Mouse (Mus musculus): ENCODE data around the gene Ppp1r15b. TPM values are rescaled to one million over a fixed set of nuclear protein-coding genes. Genes with fewer than 3 reads are reported as not detected.
A peak's percentile ranks its signal among the peaks of the same experiment; 100 is the strongest.

The Ppp1r15b gene
- total and polyA plus RNA-seq, 3 experiments, result 33.1 to 47.6 (median 47.5) TPM

DNA sequence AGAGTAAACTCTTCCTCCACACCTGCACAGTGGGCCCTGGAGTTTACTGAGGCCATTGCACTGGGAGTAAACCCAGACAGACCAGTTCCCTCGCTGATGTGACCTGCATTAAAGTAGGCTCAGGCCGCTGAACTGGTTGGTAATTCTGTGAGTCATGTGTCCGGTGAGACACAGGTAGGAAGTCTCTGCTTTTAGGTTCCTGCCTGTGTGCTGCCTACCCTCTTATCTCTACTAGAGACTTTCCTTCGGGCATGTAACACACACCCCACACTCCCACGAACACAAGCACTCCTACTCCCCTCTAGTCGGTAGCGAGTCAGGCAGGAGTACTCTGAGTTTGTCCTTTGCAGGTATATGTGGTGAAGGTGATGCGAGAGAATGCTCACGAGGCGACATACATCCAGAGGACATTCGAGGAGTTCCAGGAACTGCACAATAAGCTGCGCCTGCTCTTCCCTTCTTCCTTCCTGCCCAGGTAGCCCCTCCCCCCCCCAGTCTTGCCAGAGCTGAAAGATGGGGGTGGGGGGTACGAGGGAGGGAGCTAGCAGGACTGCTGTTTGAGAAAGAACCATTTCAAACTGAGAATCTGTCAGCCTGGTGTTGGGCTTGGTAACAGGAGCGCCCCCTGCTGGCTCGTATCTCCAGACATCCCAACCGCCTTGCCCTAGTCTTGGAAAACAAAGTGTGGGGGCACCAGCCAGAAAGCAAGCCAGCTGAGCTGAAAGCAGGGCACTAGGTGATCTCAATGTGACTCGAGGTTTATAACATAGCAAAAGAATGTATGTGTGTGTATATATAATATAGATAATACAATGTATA lies 29.8 kb upstream of the Ppp1r15b start:
- dilution Hi-C loops (cut with MboI; ENCODE audit: extremely low pct_ligation_motif_present, extremely low pct_unique_long_range_greater_than_20kb, low sequenced_read_pairs), result no loop called here
- no peak overlapping the region for H3K27ac ChIP-seq (ENCODE audit: insufficient read depth, low read depth)
- DNase-seq (ENCODE audit: extremely low read depth), result peak; percentile 71

GRCm38 (mm10) chr1:133102108-133102507 lies 28.8 kb upstream of the Ppp1r15b start:
- Histone ChIP-seq H3K36me3 (replicated peaks in 1 of 2; ENCODE audit: control insufficient read depth in 1 of 2, insufficient read depth in 1 of 2, low read length in 1 of 2) (peaks cover 84 to 97% of the 10 kb centered on the region in 2 experiments), H3K27me3 (replicated peaks) (no peaks in the 10 kb centered on the region), H3K79me2 (replicated peaks; ENCODE audit: control insufficient read depth, extremely low read depth, insufficient read depth, poor library complexity, severe bottlenecking) (no peaks in the 10 kb centered on the region), H3K4me2 (ENCODE audit: insufficient read depth, low read depth, poor library complexity, severe bottlenecking) (no peak overlapping the region), H3K27ac (ENCODE audit: insufficient read depth, low read depth) (no peak overlapping the region), H3K4me1 (ENCODE audit: control insufficient read depth in 1 of 2, insufficient read depth in 2 of 2) (peaks cover 0 to 3% of the 10 kb centered on the region in 2 experiments; a peak in 2 of 4 replicates), H3K4me3 (replicated peaks in 1 of 3; ENCODE audit: low read depth in 2 of 3, low read length in 2 of 3, poor library complexity in 1 of 3) (no peak overlapping the region), H3K9ac (ENCODE audit: insufficient read depth, low read depth) (no peak overlapping the region), H3K9me3 (replicated peaks; ENCODE audit: low read length) (no peaks in the 10 kb centered on the region)
- no peak for DNase-seq (ENCODE audit: extremely low read depth)
- TF ChIP-seq CHD1 (IDR thresholded peaks at IDR 0.05; ENCODE audit: low read depth, low read length) (no peak), SMC3 (IDR thresholded peaks at IDR 0.05; ENCODE audit: low read depth, low read length) (no peak), SIN3A (IDR thresholded peaks at IDR 0.05; ENCODE audit: low read length) (no peak), MAZ (IDR thresholded peaks at IDR 0.05; ENCODE audit: low read depth, low read length) (no peak), MEF2A (IDR thresholded peaks at IDR 0.05; ENCODE audit: borderline replicate concordance, low read depth, low read length) (no peak), MAFK (IDR thresholded peaks at IDR 0.05; ENCODE audit: insufficient replicate concordance, low read length) (no peak), TCF12 (IDR thresholded peaks at IDR 0.05; ENCODE audit: low read depth, low read length) (no peak), NELFE (IDR thresholded peaks at IDR 0.05; ENCODE audit: low read depth, low read length) (no peak), GABPA (IDR thresholded peaks at IDR 0.05; ENCODE audit: insufficient replicate concordance, low read depth, low read length) (no peak), TBP (conservative IDR thresholded peaks at IDR 0.05; ENCODE audit: low read depth, low read length) (no peak), CHD2 (IDR thresholded peaks at IDR 0.05; ENCODE audit: low read length) (no peak), HCFC1 (IDR thresholded peaks at IDR 0.05; ENCODE audit: low read depth, low read length) (no peak), ZC3H11A (IDR thresholded peaks at IDR 0.05; ENCODE audit: low read depth, low read length) (no peak), ZKSCAN1 (IDR thresholded peaks at IDR 0.05; ENCODE audit: borderline replicate concordance, low read depth, low read length) (no peak), RAD21 (IDR thresholded peaks at IDR 0.05; ENCODE audit: low read depth, low read length) (no peak), NRF1 (IDR thresholded peaks at IDR 0.05; ENCODE audit: low read depth, low read length) (no peak), ZNF384 (IDR thresholded peaks at IDR 0.05; ENCODE audit: low read depth, low read length) (no peak)
- in situ Hi-C loops (cut with MboI; ENCODE audit: low pct_ligation_motif_present, low pct_unique_long_range_greater_than_20kb, low sequenced_read_pairs) (no loop called here), dilution Hi-C loops (cut with MboI; ENCODE audit: extremely low pct_ligation_motif_present, extremely low pct_unique_long_range_greater_than_20kb, low sequenced_read_pairs) (no loop called here)

More for the DNA sequence above, 29.8 kb upstream of the Ppp1r15b start:
- Histone ChIP-seq H3K4me1 (ENCODE audit: control insufficient read depth in 1 of 2, insufficient read depth in 2 of 2) (peaks cover 0 to 3% of the 10 kb centered on the region in 2 experiments; a peak in 2 of 4 replicates), H3K4me2 (ENCODE audit: insufficient read depth, low read depth, poor library complexity, severe bottlenecking) (no peak overlapping the region), H3K36me3 (replicated peaks in 1 of 2; ENCODE audit: control insufficient read depth in 1 of 2, insufficient read depth in 1 of 2, low read length in 1 of 2) (peaks cover 87 to 99% of the 10 kb centered on the region in 2 experiments), H3K4me3 (replicated peaks in 1 of 3; ENCODE audit: low read depth in 2 of 3, low read length in 2 of 3, poor library complexity in 1 of 3) (no peak overlapping the region), H3K79me2 (replicated peaks; ENCODE audit: control insufficient read depth, extremely low read depth, insufficient read depth, poor library complexity, severe bottlenecking) (no peaks in the 10 kb centered on the region), H3K9ac (ENCODE audit: insufficient read depth, low read depth) (no peak overlapping the region), H3K27me3 (replicated peaks) (no peaks in the 10 kb centered on the region), H3K9me3 (replicated peaks; ENCODE audit: low read length) (no peaks in the 10 kb centered on the region)
- in situ Hi-C loops (cut with MboI; ENCODE audit: low pct_ligation_motif_present, low pct_unique_long_range_greater_than_20kb, low sequenced_read_pairs), result no loop called here
- peak; percentile 90 for TF ChIP-seq SMC3 (IDR thresholded peaks at IDR 0.05; ENCODE audit: low read depth, low read length)
- no peak for TF ChIP-seq POLR2A (IDR thresholded peaks at IDR 0.05; ENCODE audit: low read depth, low read length)
- TF ChIP-seq PAX5 (IDR thresholded peaks at IDR 0.05; ENCODE audit: low read length), result no peak
- peak; percentile 35 for TF ChIP-seq ZC3H11A (IDR thresholded peaks at IDR 0.05; ENCODE audit: low read depth, low read length)
- TF ChIP-seq CTCF (conservative IDR thresholded peaks at IDR 0.05 in 1 of 2, IDR thresholded peaks at IDR 0.05 in 1 of 2; ENCODE audit: low read depth in 2 of 2, low read length in 2 of 2), result peak; percentile 30 to 84
- TF ChIP-seq IRF4 (IDR thresholded peaks at IDR 0.05; ENCODE audit: low read depth, low read length), result peak; percentile 18; the same call in 1 of the 2 replicates
- TF ChIP-seq BHLHE40 (IDR thresholded peaks at IDR 0.05; ENCODE audit: low read depth, low read length), result no peak
- peak; percentile 60 for TF ChIP-seq RAD21 (IDR thresholded peaks at IDR 0.05; ENCODE audit: low read depth, low read length)

Data from CH12.LX (cell line).